Mouse (Mus musculus): ENCODE data around the gene Plagl1.

- TF ChIP-seq CTCF (IDR thresholded peaks at IDR 0.05; ENCODE audit: extremely low read depth, insufficient read length, insufficient replicate concordance, low read depth, low read length): no peak
- TF ChIP-seq POLR2A (IDR thresholded peaks at IDR 0.05; ENCODE audit: low read depth, low read length): no peak
Observed at GRCm38 (mm10) chr10:13170739-13171448, 110.6 kb downstream of the Plagl1 start.
